Mouse (Mus musculus): ENCODE measurements at regions not wholly inside any gene's neighbourhood (a gene's known extent, or its start where the extent isn't known, plus 50 kb on each side); places are given as distances from the start of the nearest gene placed in this dataset.

DNA sequence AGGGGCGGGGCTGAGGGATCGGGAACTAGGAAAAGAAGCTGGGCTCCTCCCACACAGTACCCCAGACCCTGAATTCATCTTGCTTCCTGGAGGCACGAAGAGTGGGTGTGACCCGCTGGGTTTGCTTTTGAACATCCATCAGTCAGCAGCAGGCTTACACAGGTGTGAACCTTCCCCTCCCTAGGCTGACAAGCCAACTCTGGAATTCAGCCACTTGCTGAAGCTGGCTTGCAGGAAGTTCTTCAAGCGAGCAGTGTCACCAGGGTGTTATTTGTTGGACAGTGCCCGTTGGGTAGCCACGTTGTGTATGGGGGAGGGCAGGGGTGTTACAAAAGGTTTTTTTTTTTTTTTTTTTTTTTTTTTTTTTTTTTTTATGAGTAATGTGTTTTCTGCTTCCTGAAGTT lies 118.8 kb downstream of the Gm9376 start:
- H3K27me3 ChIP-seq (replicated peaks), result no peaks in the 10 kb centered on the region
- no peaks in the 10 kb centered on the region for H3K9me3 ChIP-seq (replicated peaks; ENCODE audit: low read length)
- TF ChIP-seq NELFE (IDR thresholded peaks at IDR 0.05; ENCODE audit: low read depth, low read length), result no peak
- peak; percentile 53 for TF ChIP-seq ZNF384 (IDR thresholded peaks at IDR 0.05; ENCODE audit: low read depth, low read length)
- no peak overlapping the region for H3K9ac ChIP-seq (ENCODE audit: insufficient read depth, low read depth)
- H3K4me3 ChIP-seq (replicated peaks in 1 of 3; ENCODE audit: low read depth in 2 of 3, low read length in 2 of 3, poor library complexity in 1 of 3), result no peak overlapping the region
- H3K36me3 ChIP-seq (replicated peaks in 1 of 2; ENCODE audit: control insufficient read depth in 1 of 2, insufficient read depth in 1 of 2, low read length in 1 of 2), result no peaks in the 10 kb centered on the region
- no peak overlapping the region for H3K27ac ChIP-seq (ENCODE audit: insufficient read depth, low read depth)
- H3K4me1 ChIP-seq (ENCODE audit: control insufficient read depth in 1 of 2, insufficient read depth in 2 of 2), result no peaks in the 10 kb centered on the region
- dilution Hi-C loops (cut with MboI; ENCODE audit: extremely low pct_ligation_motif_present, extremely low pct_unique_long_range_greater_than_20kb, low sequenced_read_pairs), result no loop called here
- no peak for DNase-seq (ENCODE audit: extremely low read depth)
- no peaks in the 10 kb centered on the region for H3K79me2 ChIP-seq (replicated peaks; ENCODE audit: control insufficient read depth, extremely low read depth, insufficient read depth, poor library complexity, severe bottlenecking)
- in situ Hi-C loops (cut with MboI; ENCODE audit: low pct_ligation_motif_present, low pct_unique_long_range_greater_than_20kb, low sequenced_read_pairs), result no loop called here
- no peak overlapping the region for H3K4me2 ChIP-seq (ENCODE audit: insufficient read depth, low read depth, poor library complexity, severe bottlenecking)

DNA sequence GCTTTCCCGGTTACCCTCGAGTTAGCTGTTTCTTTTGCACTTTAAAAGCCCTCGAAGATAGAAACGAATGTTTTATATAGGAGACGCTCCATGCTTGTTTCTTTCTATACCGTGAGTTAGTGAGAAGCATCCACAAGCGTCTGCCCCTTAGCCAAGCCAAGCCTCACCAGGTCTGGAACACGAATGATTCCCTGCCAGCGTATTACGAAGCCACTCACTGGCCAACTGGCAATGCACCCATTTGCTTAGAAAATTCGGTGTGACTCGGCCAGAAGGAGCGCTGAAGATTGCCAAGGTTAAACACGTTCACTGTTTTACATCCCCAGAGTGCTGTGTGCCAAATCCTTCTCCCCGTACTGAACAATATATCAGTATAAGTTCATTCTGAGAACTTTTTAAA lies 121.3 kb downstream of the Gm9376 start:
- Histone ChIP-seq H3K9ac (ENCODE audit: insufficient read depth, low read depth) (no peak overlapping the region), H3K4me2 (ENCODE audit: insufficient read depth, low read depth, poor library complexity, severe bottlenecking) (no peak overlapping the region), H3K36me3 (replicated peaks in 1 of 2; ENCODE audit: control insufficient read depth in 1 of 2, insufficient read depth in 1 of 2, low read length in 1 of 2) (no peaks in the 10 kb centered on the region), H3K9me3 (replicated peaks; ENCODE audit: low read length) (no peaks in the 10 kb centered on the region), H3K4me1 (ENCODE audit: control insufficient read depth in 1 of 2, insufficient read depth in 2 of 2) (no peaks in the 10 kb centered on the region), H3K27ac (ENCODE audit: insufficient read depth, low read depth) (no peak overlapping the region), H3K79me2 (replicated peaks; ENCODE audit: control insufficient read depth, extremely low read depth, insufficient read depth, poor library complexity, severe bottlenecking) (no peaks in the 10 kb centered on the region), H3K27me3 (replicated peaks) (no peaks in the 10 kb centered on the region), H3K4me3 (replicated peaks in 1 of 3; ENCODE audit: low read depth in 2 of 3, low read length in 2 of 3, poor library complexity in 1 of 3) (no peak overlapping the region)
- in situ Hi-C loops (cut with MboI; ENCODE audit: low pct_ligation_motif_present, low pct_unique_long_range_greater_than_20kb, low sequenced_read_pairs), result no loop called here
- no peak for DNase-seq (ENCODE audit: extremely low read depth)
- no peak for TF ChIP-seq CTCF (conservative IDR thresholded peaks at IDR 0.05 in 1 of 2, IDR thresholded peaks at IDR 0.05 in 1 of 2; ENCODE audit: low read depth in 2 of 2, low read length in 2 of 2)
- no peak for TF ChIP-seq JUND (conservative IDR thresholded peaks at IDR 0.05; ENCODE audit: low read depth, low read length)
- TF ChIP-seq TBP (conservative IDR thresholded peaks at IDR 0.05; ENCODE audit: low read depth, low read length), result no peak
- no peak for TF ChIP-seq MYC (IDR thresholded peaks at IDR 0.05; ENCODE audit: low read depth, low read length)
- TF ChIP-seq MAZ (IDR thresholded peaks at IDR 0.05; ENCODE audit: low read depth, low read length), result no peak
- no peak for TF ChIP-seq GABPA (IDR thresholded peaks at IDR 0.05; ENCODE audit: insufficient replicate concordance, low read depth, low read length)
- no peak for TF ChIP-seq ZMIZ1 (IDR thresholded peaks at IDR 0.05; ENCODE audit: low read depth, low read length)
- TF ChIP-seq UBTF (IDR thresholded peaks at IDR 0.05; ENCODE audit: low read depth, low read length), result no peak
- dilution Hi-C loops (cut with MboI; ENCODE audit: extremely low pct_ligation_motif_present, extremely low pct_unique_long_range_greater_than_20kb, low sequenced_read_pairs), result no loop called here

DNA sequence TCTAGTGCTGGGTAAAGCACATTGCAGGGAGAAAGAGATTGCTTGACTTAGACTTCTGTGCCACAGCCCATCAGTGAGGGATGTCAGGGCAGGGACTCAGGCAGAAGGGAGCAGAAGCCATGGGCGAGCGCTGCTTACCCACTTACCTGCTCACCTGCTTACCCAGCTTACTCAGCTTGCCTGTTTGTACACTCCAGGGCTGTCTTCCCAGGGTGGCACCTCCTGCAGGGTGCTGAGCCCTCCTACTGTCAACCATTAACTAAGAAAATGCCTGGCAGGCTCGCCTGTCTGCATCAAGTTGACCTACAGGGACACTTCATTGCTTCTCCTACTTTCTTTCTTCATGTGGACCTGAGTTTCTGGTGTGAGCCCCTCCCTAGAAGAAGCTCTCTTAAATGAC lies 124.0 kb downstream of the Gm9376 start:
- no peak for DNase-seq (ENCODE audit: extremely low read depth)
- dilution Hi-C loops (cut with MboI; ENCODE audit: extremely low pct_ligation_motif_present, extremely low pct_unique_long_range_greater_than_20kb, low sequenced_read_pairs) (no loop called here), in situ Hi-C loops (cut with MboI; ENCODE audit: low pct_ligation_motif_present, low pct_unique_long_range_greater_than_20kb, low sequenced_read_pairs) (no loop called here)
- Histone ChIP-seq H3K4me3 (replicated peaks in 1 of 3; ENCODE audit: low read depth in 2 of 3, low read length in 2 of 3, poor library complexity in 1 of 3) (no peak overlapping the region), H3K79me2 (replicated peaks; ENCODE audit: control insufficient read depth, extremely low read depth, insufficient read depth, poor library complexity, severe bottlenecking) (no peaks in the 10 kb centered on the region), H3K36me3 (replicated peaks in 1 of 2; ENCODE audit: control insufficient read depth in 1 of 2, insufficient read depth in 1 of 2, low read length in 1 of 2) (no peaks in the 10 kb centered on the region), H3K4me1 (ENCODE audit: control insufficient read depth in 1 of 2, insufficient read depth in 2 of 2) (peaks cover 0 to 2% of the 10 kb centered on the region in 2 experiments; a peak in 1 of 4 replicates), H3K9me3 (replicated peaks; ENCODE audit: low read length) (no peaks in the 10 kb centered on the region), H3K4me2 (ENCODE audit: insufficient read depth, low read depth, poor library complexity, severe bottlenecking) (no peak overlapping the region), H3K27ac (ENCODE audit: insufficient read depth, low read depth) (no peak overlapping the region), H3K27me3 (replicated peaks) (no peaks in the 10 kb centered on the region), H3K9ac (ENCODE audit: insufficient read depth, low read depth) (no peak overlapping the region)
- TF ChIP-seq MAX (IDR thresholded peaks at IDR 0.05; ENCODE audit: low read length) (no peak), CHD2 (IDR thresholded peaks at IDR 0.05; ENCODE audit: low read length) (no peak), MEF2A (IDR thresholded peaks at IDR 0.05; ENCODE audit: borderline replicate concordance, low read depth, low read length) (no peak), UBTF (IDR thresholded peaks at IDR 0.05; ENCODE audit: low read depth, low read length) (no peak), CHD1 (IDR thresholded peaks at IDR 0.05; ENCODE audit: low read depth, low read length) (no peak), BHLHE40 (IDR thresholded peaks at IDR 0.05; ENCODE audit: low read depth, low read length) (no peak), HCFC1 (IDR thresholded peaks at IDR 0.05; ENCODE audit: low read depth, low read length) (no peak), ZMIZ1 (IDR thresholded peaks at IDR 0.05; ENCODE audit: low read depth, low read length) (no peak), PAX5 (IDR thresholded peaks at IDR 0.05; ENCODE audit: low read length) (no peak), RCOR1 (conservative IDR thresholded peaks at IDR 0.05; ENCODE audit: low read depth, low read length) (no peak), EP300 (IDR thresholded peaks at IDR 0.05; ENCODE audit: low read length) (no peak), MYC (IDR thresholded peaks at IDR 0.05; ENCODE audit: low read depth, low read length) (no peak), MAZ (IDR thresholded peaks at IDR 0.05; ENCODE audit: low read depth, low read length) (no peak), MAFK (IDR thresholded peaks at IDR 0.05; ENCODE audit: insufficient replicate concordance, low read length) (no peak), E2F4 (IDR thresholded peaks at IDR 0.05; ENCODE audit: insufficient replicate concordance, low read depth, low read length) (no peak)
